Mouse (Mus musculus) brown adipose tissue, adult 24 weeks (tissue): ENCODE measurements around the gene Spag7. TPM values are rescaled to one million over a fixed set of nuclear protein-coding genes. Genes with fewer than 3 reads are reported as not detected.

Source experiments
- H3K27ac ChIP-seq: fragments of 200-500 bp; replicated peaks from 2 replicates; pipeline ENCODE4 v1.5.1; 2012; ENCODE audit warnings: low read depth, mild to moderate bottlenecking, low read length
- H3K4me1 ChIP-seq: fragments of 200-500 bp; 2 replicates; pipeline ENCODE4 v1.6.1; 2012; ENCODE audit warnings: low read length, mixed read lengths; ENCODE audit not compliant: control insufficient read depth, insufficient read depth, insufficient read length
- H3K4me3 ChIP-seq: fragments of 200-500 bp; 2 replicates; pipeline ENCODE4 v1.5.1; 2012; ENCODE audit warnings: low read depth, mild to moderate bottlenecking, low read length, moderate library complexity; ENCODE audit not compliant: insufficient read depth
- polyA plus RNA-seq: library from polyadenylated mRNA; stranded (reverse); fragments of >200 nt; gene quantifications from 2 replicates; pipeline ENCODE4 v1.2.4, GENCODE M21; 2012; ENCODE audit not compliant: missing spikeins, insufficient read depth, insufficient read length

Spag7 gene
- polyA plus RNA-seq, 1 experiment: 107 TPM

DNA sequence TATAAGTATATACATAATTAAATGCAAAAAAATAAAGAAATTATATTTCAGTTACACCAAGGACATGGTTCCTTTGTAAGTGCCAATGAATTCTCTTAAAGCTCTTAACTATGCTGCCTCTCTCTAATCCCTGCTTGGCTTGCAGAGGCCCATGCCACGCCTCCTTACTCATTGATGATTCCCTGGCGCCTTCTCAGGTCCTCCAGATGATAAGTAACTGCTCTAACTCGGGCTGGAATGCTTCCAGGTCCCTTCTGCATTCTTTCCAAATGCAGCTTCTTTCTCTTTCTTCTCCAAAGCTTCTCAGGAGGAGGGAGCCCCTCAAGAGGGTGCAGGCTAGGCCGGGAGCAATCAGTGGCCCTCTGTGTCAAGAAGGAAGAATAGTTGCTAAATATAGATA lies 20.4 kb upstream of the Spag7 start:
- no peak overlapping the region for H3K4me3 ChIP-seq
- H3K27ac ChIP-seq: no peak overlapping the region

DNA sequence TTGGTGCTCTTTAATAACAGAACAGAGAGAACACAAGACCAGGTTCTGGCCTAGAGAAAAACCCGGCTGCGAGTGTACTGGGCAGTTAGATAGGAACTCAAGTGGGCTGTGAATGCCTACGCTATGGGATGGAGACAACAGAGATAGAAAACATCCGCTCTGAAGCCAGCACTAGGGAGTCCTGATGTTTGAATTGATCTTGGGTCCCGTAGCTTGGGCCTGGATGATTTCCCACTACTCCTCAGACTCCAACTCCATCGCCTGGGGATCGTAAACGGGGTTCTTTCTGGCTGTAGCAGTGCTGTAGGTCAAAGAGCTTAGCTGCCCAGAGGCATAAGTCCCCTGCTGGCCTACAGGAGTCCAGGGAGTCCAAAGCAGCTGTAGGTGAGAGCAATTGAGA lies 19.2 kb upstream of the Spag7 start:
- H3K27ac ChIP-seq: peak overlapping the region; percentile 90
- peak overlapping the region; percentile 80 for H3K4me3 ChIP-seq
- H3K4me1 ChIP-seq: peaks cover 4% of the 10 kb centered on the region; the same call in 1 of the 2 replicates

More for the DNA sequence above, 20.4 kb upstream of the Spag7 start:
- H3K4me1 ChIP-seq: peaks cover 4% of the 10 kb centered on the region; the same call in 1 of the 2 replicates

GRCm38 (mm10) chr11:70687601-70688199 lies 18.5 kb upstream of the Spag7 start, which contains the start of gene Camta2:
Gene Camta2, minus strand, starts transcription at chr11:70688105.
- Histone ChIP-seq H3K4me1 (peaks cover 4% of the 10 kb centered on the region; the same call in 1 of the 2 replicates), H3K4me3 (peak within 1 kb of the TSS; percentile 80), H3K27ac (peak within 1 kb of the TSS; percentile 90)

- peak overlapping the region; percentile 84 for H3K27ac ChIP-seq
- H3K4me1 ChIP-seq: peaks cover 4% of the 10 kb centered on the region; the same call in 1 of the 2 replicates
- peak overlapping the region; percentile 80 for H3K4me3 ChIP-seq
Measured at GRCm38 (mm10) chr11:70686901-70687566, 17.8 kb upstream of the Spag7 start.

DNA sequence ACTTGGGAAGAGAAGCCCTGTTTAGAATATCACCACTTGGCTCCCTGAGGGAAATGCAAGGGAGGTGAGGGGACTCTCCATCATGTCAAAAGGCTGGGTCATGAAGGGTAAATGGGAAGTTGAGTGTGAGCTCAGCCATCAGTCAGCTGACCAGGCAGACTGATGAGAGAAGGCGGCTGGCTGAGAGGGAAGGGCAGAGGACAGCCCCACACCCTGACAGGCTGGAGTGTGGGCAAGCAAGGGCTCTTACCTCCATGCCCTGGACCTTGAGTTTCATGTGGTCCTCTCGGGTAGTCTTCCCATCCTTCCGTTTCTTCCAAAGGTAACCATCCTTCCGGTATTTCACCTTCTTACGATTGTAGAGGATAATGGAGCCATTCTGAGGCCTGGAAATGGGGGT lies 14.4 kb upstream of the Spag7 start:
- peaks cover 2% of the 10 kb centered on the region; the same call in 1 of the 2 replicates for H3K4me1 ChIP-seq
- no peak overlapping the region for H3K27ac ChIP-seq
- H3K4me3 ChIP-seq: no peak overlapping the region

DNA sequence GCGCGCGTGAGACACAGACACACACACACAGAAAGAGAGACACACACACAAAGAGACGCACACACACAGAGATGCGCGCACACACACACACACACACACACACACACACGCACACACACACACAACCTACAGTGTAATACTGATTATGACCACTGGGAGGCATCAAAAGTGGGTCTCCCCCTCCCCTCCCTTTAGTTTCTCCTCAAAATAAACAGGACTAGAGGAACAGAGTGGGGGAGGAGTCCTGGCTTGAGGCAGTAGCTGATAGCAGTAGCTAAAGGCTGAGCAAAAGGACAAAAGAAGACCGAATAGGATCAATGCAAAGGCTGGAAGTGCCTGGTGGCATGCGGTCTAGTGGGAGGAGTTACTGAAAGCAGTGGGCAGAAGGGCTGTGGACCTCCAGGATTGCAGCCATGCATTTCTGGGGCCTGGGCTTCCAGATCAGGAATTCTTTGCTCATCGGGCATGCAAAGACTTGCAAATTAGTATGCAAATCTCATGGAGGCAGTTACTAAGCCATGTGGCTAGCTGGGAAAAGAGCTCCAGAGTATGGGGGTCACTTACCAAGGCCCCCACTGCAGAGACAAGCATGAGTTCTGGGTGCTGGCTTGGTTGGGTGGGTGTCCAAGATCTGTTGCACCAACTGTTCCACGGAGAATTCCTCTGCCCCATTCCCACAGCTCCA lies 12.8 kb upstream of the Spag7 start:
- H3K4me1 ChIP-seq: no peaks in the 10 kb centered on the region
- H3K4me3 ChIP-seq: no peak overlapping the region
- no peak overlapping the region for H3K27ac ChIP-seq

GRCm38 (mm10) chr11:70681170-70681569 lies 12.0 kb upstream of the Spag7 start:
- H3K4me3 ChIP-seq: no peak overlapping the region
- no peak overlapping the region for H3K27ac ChIP-seq
- H3K4me1 ChIP-seq: no peaks in the 10 kb centered on the region

DNA sequence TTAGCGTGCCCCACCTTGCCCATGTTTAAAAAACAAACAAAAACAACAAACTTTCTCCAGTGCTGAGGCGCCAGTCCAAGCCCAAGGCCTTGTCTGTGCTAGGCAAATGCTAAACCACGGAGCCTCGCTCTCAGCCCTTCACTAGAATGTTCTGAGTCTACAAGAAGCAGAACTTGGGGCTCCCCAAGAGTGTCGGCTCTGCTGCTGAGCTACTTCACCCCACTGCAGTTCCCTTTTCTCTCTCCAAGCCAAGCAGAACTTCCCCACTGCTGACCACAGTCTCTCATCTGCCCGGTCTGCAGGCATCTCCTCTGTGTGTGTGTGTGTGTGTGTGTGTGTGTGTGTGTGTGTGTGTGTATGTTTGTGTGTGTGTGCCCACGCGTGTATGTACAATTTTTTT lies 10.7 kb upstream of the Spag7 start:
- no peaks in the 10 kb centered on the region for H3K4me1 ChIP-seq
- H3K27ac ChIP-seq: 0 out of 2 replicates have a peak overlapping the region, but pooled peaks have one; percentile 50
- no peak overlapping the region for H3K4me3 ChIP-seq

- no peak overlapping the region for H3K4me3 ChIP-seq
- no peak overlapping the region for H3K27ac ChIP-seq
Measured at GRCm38 (mm10) chr11:70679361-70679760, 10.1 kb upstream of the Spag7 start.

DNA sequence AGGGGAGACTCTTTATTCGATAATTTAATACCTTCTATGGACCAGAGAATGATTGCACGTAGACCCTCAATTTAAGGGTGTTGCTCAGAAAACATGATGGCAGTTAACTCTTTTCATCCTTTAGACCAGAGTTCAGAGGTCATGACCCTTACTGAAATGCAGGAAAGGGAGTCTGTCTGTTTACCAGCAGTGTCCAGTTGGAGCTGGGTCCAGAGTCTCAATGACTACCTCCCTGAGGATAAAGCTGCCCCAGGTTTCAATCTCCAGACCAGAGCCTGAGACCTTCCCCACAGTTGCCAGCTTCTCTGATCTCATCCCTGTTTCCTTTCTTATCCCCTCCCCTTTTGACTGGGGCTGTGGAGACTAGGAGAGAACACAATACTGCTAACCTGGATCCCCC lies 9.4 kb upstream of the Spag7 start:
- Histone ChIP-seq H3K4me1 (no peaks in the 10 kb centered on the region), H3K4me3 (no peak overlapping the region), H3K27ac (no peak overlapping the region)

More at GRCm38 (mm10) chr11:70679361-70679760, 10.1 kb upstream of the Spag7 start:
- H3K4me1 ChIP-seq: no peaks in the 10 kb centered on the region

DNA sequence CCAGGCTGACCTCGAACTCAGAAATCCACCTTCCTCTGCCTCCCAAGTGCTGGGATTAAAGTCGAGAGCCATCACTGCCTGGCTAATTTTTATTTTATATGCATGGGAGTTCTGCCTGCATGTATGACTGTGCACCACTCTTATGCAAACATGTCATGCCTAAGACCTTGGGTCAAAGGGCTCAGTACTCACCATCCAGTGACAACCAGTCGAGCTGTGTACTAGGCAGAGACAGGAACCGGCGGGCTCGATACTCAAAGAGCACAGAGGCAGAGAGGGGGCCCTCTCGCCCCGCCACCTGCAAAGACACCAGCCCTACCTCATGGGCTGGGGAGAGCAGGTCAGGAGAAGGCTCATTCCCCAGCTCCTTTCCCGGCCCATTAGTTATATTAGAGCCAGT lies 8.9 kb upstream of the Spag7 start:
- no peak overlapping the region for H3K4me3 ChIP-seq
- no peak overlapping the region for H3K27ac ChIP-seq
- H3K4me1 ChIP-seq: no peaks in the 10 kb centered on the region

DNA sequence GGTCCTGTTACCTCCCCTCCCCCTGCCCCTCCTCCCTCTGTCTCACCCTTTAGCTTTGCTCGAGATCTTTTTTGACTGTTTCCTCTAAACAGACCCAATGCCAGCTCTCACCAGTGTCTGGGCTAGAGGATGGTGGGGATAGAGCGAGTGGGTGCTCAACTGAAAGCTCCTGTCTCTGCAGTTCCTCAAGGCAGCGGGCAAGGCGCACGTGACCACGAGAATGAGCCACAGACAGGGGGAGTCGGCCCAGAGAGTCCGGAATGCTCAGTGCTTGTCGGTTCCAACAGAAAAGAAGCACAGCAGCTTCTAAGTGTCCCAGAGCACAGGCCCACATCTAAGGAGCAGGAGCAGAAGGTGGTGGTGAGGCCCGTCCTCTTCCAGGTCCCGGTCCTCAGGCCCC lies 5.3 kb upstream of the Spag7 start:
- Histone ChIP-seq H3K4me1 (no peaks in the 10 kb centered on the region), H3K27ac (no peak overlapping the region)

GRCm38 (mm10) chr11:70674014-70674413 lies 4.8 kb upstream of the Spag7 start:
- Histone ChIP-seq H3K4me3 (no peak overlapping the region), H3K27ac (no peak overlapping the region), H3K4me1 (no peaks in the 10 kb centered on the region)

More for the DNA sequence above, 5.3 kb upstream of the Spag7 start:
- H3K4me3 ChIP-seq: no peak overlapping the region

DNA sequence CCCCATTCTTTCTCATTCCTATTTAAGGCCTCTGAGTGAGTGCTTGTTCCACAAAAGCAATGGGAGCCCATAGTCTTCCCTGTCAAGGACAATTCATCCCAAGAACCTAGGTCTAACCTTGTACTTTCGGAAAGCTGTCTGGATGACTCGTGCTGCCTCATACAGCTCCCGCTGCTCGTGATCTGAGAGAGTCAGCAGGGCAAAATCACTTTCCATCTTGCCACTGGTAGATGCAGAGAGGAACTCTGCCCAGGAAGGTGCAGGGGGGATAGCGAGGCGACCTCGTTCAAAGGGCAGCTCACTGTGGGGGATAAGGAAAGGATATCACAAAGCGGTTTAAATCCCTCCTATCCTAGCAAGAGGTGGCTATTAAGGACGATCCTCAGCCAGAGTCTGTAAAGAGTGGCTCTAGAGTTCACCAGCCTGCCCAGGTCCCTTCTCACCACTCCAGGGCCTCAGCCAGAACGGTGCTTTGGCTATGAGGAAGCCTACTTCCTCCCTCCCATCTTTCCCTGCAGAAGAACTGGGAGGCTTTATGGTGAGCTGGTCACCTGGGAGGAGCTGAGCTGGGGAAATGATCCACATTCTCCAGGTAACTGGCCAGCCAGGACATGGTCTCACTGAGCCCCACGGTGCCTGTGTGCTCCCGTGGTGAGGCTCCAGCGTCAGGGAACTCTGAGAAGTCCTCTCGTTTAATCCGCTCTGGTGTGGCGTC lies 2.3 kb upstream of the Spag7 start:
- no peak overlapping the region for H3K27ac ChIP-seq
- no peak overlapping the region for H3K4me3 ChIP-seq

DNA sequence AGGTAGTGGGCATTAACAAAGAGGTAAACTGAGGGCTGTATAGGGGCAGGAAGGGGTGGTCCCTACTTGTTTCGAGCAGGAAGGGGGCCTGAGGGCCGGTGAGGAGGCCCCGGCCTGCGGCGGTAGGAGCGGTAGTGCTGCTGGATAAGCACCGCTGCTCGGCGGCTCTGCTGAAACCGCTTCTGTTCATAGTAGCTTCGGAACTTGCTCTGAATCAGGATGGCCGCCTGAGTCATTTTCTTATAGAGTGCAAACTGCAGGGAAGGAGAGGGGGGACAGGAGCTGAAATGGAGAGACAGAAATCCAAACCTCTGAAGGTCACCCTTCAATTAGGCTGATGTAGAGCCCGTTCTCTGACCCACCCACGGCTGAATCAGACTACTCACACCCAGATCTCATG lies 1.3 kb upstream of the Spag7 start:
- Histone ChIP-seq H3K4me3 (peak overlapping the region; percentile 74; the same call in 1 of the 2 replicates), H3K4me1 (no peaks in the 10 kb centered on the region), H3K27ac (no peak overlapping the region)

More for the DNA sequence above, 2.3 kb upstream of the Spag7 start:
- H3K4me1 ChIP-seq: no peaks in the 10 kb centered on the region
